Mouse (Mus musculus) frontal cortex, adult (tissue): ENCODE measurements at regions not wholly inside any gene's neighbourhood (a gene's known extent, or its start where the extent isn't known, plus 50 kb on each side); places are given as distances from the start of the nearest gene placed in this dataset.

Source experiments
- ATAC-seq: cut with Nextera tagmentation; 2 replicates; pipeline ENCODE4 v1.9.2; 2017; ENCODE audit warnings: mild to moderate bottlenecking, moderate library complexity, mixed read lengths; ENCODE audit not compliant: low TSS enrichment

GRCm38 (mm10) chr12:107021806-107022205 lies 466.6 kb upstream of the 3110018I06Rik start:
- no peak for ATAC-seq

GRCm38 (mm10) chr12:107026821-107027220 lies 461.6 kb upstream of the 3110018I06Rik start:
- no peak for ATAC-seq

GRCm38 (mm10) chr12:107027842-107028549 lies 460.4 kb upstream of the 3110018I06Rik start:
- ATAC-seq = no peak

- no peak for ATAC-seq
Measured at GRCm38 (mm10) chr12:107028985-107029384, 459.4 kb upstream of the 3110018I06Rik start.

GRCm38 (mm10) chr12:107036357-107036756 lies 452.1 kb upstream of the 3110018I06Rik start:
- ATAC-seq = no peak

GRCm38 (mm10) chr12:107041927-107042652 lies 446.3 kb upstream of the 3110018I06Rik start:
- no peak for ATAC-seq

- no peak for ATAC-seq
Measured at GRCm38 (mm10) chr12:107046496-107046895, 441.9 kb upstream of the 3110018I06Rik start.

- peak; percentile 79 for ATAC-seq
Measured at GRCm38 (mm10) chr12:107047059-107047531, 441.3 kb upstream of the 3110018I06Rik start.

GRCm38 (mm10) chr12:107050891-107051635 lies 437.4 kb upstream of the 3110018I06Rik start:
- no peak for ATAC-seq

- ATAC-seq = peak; percentile 90
Measured at GRCm38 (mm10) chr12:107052136-107052535, 436.3 kb upstream of the 3110018I06Rik start.

GRCm38 (mm10) chr12:107056553-107056952 lies 431.9 kb upstream of the 3110018I06Rik start:
- ATAC-seq = no peak

- no peak for ATAC-seq
Measured at GRCm38 (mm10) chr12:107060514-107060913, 427.9 kb upstream of the 3110018I06Rik start.

GRCm38 (mm10) chr12:107067346-107067745 lies 421.1 kb upstream of the 3110018I06Rik start:
- ATAC-seq = peak; percentile 38; the same call in 1 of the 2 replicates

- ATAC-seq = no peak
Measured at GRCm38 (mm10) chr12:107082541-107082940, 405.9 kb upstream of the 3110018I06Rik start.

GRCm38 (mm10) chr12:107085058-107085905 lies 403.1 kb upstream of the 3110018I06Rik start:
- no peak for ATAC-seq

- ATAC-seq = peak; percentile 44; the same call in 1 of the 2 replicates
Measured at GRCm38 (mm10) chr12:107085906-107086655, 402.4 kb upstream of the 3110018I06Rik start.

GRCm38 (mm10) chr12:107092151-107092550 lies 396.3 kb upstream of the 3110018I06Rik start:
- ATAC-seq = no peak

- ATAC-seq = peak; percentile 80
Measured at GRCm38 (mm10) chr12:107093326-107093725, 395.1 kb upstream of the 3110018I06Rik start.

GRCm38 (mm10) chr12:107095409-107095808 lies 393.0 kb upstream of the 3110018I06Rik start:
- no peak for ATAC-seq

GRCm38 (mm10) chr12:107104570-107104969 lies 383.9 kb upstream of the 3110018I06Rik start:
- no peak for ATAC-seq
